Mouse (Mus musculus) lung, postnatal 10 days (tissue): ENCODE measurements around the gene Cd200.

ENCODE experiments used
- DNase-seq: peaks from one replicate; pipeline ENCODE4 v3.0.0; 2021

Cd200 gene

GRCm38 (mm10) chr16:45333678-45334375, 75.0 kb downstream of the Cd200 start:
- DNase-seq: no peak

GRCm38 (mm10) chr16:45332591-45332990, 76.3 kb downstream of the Cd200 start:
- no peak for DNase-seq
